ENCODE assay signal across 8 mouse cellular contexts in genomic region chr7:126487052-126487483, GRCm38 (mm10). TPM values are rescaled to one million over a fixed set of nuclear protein-coding genes. Genes with fewer than 3 reads are reported as not detected.
DNase-seq lines count a peak whose midpoint lies in the region; ATAC-seq lines count a peak whose summit lies in the region.

TSS of gene Tufm (plus strand) at chr7:126487361.

- H3K27ac ChIP-seq in embryonic facial prominence, embryonic 14.5 days (replicated peaks; ENCODE audit: low read depth, low read length) = peak within 1 kb of the TSS; percentile 73
- H3K27ac ChIP-seq in kidney, embryonic 14.5 days (ENCODE audit: low read depth, low read length) = peak within 1 kb of the TSS; percentile 44; the same call in 1 of the 2 replicates
- H3K27ac ChIP-seq in limb, embryonic 15.5 days = peak within 1 kb of the TSS; percentile 85

- ATAC-seq in embryonic facial prominence, embryonic 14.5 days (ENCODE audit: low read depth) = peak; percentile 95
- ATAC-seq in kidney, embryonic 14.5 days (ENCODE audit: low FRiP score, low TSS enrichment) = peak; percentile 93
- ATAC-seq in limb, embryonic 15.5 days (ENCODE audit: insufficient number of reproducible peaks, low FRiP score, low TSS enrichment, low read depth) = peak; percentile 91

- H3K4me1 ChIP-seq in embryonic facial prominence, embryonic 14.5 days (ENCODE audit: control insufficient read depth, insufficient read depth, low read length) = peaks cover 6% of the 10 kb centered on the region; the same call in 1 of the 2 replicates
- 0 out of 2 replicates have a peak, but pooled peaks cover 5% of the 10 kb centered on the region for H3K4me1 ChIP-seq in kidney, embryonic 14.5 days (ENCODE audit: control insufficient read depth, insufficient read depth, low read length)
- peaks cover 18% of the 10 kb centered on the region for H3K4me1 ChIP-seq in limb, embryonic 15.5 days

- H3K9me3 ChIP-seq in embryonic facial prominence, embryonic 14.5 days (ENCODE audit: control insufficient read depth, low read length) = no peaks in the 10 kb centered on the region
- no peaks in the 10 kb centered on the region for H3K9me3 ChIP-seq in kidney, embryonic 14.5 days (ENCODE audit: control insufficient read depth, low read length)
- H3K9me3 ChIP-seq in limb, embryonic 15.5 days = no peaks in the 10 kb centered on the region

- no peaks in the 10 kb centered on the region for H3K27me3 ChIP-seq in embryonic facial prominence, embryonic 14.5 days (replicated peaks; ENCODE audit: control insufficient read depth, insufficient read depth, low read length)
- no peaks in the 10 kb centered on the region for H3K27me3 ChIP-seq in kidney, embryonic 14.5 days (ENCODE audit: control insufficient read depth, insufficient read depth, low read length)
- H3K27me3 ChIP-seq in limb, embryonic 15.5 days = no peaks in the 10 kb centered on the region

- peak within 1 kb of the TSS; percentile 63 for H3K4me3 ChIP-seq in embryonic facial prominence, embryonic 14.5 days (ENCODE audit: low read depth, low read length)
- peak within 1 kb of the TSS; percentile 58 for H3K4me3 ChIP-seq in kidney, embryonic 14.5 days (ENCODE audit: low read length)
- H3K4me3 ChIP-seq in limb, embryonic 15.5 days = peak within 1 kb of the TSS; percentile 68

- H3K4me2 ChIP-seq in embryonic facial prominence, embryonic 14.5 days (ENCODE audit: low read depth, low read length) = peak within 1 kb of the TSS; percentile 96
- H3K4me2 ChIP-seq in kidney, embryonic 14.5 days (replicated peaks; ENCODE audit: low read depth, low read length) = peak within 1 kb of the TSS; percentile 92
- H3K4me2 ChIP-seq in limb, embryonic 15.5 days = peak within 1 kb of the TSS; percentile 76

- peaks cover 26% of the 10 kb centered on the region for H3K36me3 ChIP-seq in embryonic facial prominence, embryonic 14.5 days (ENCODE audit: control insufficient read depth, insufficient read depth, low read length)
- peaks cover 34% of the 10 kb centered on the region for H3K36me3 ChIP-seq in kidney, embryonic 14.5 days (ENCODE audit: control insufficient read depth, insufficient read depth, low read length)
- H3K36me3 ChIP-seq in limb, embryonic 15.5 days = peaks cover 29% of the 10 kb centered on the region

- WGBS in embryonic facial prominence, embryonic 14.5 days = 0% methylated on average over 25 of the region's 32 CpGs
- under 1% methylated on average over 32 of the region's 32 CpGs for WGBS in kidney, embryonic 14.5 days
- under 1% methylated on average over 32 of the region's 32 CpGs for WGBS in limb, embryonic 15.5 days

- peak within 1 kb of the TSS; percentile 71 for H3K9ac ChIP-seq in embryonic facial prominence, embryonic 14.5 days (ENCODE audit: low read depth, low read length)
- peak within 1 kb of the TSS; percentile 66 for H3K9ac ChIP-seq in kidney, embryonic 14.5 days (ENCODE audit: low read depth, low read length)
- H3K9ac ChIP-seq in limb, embryonic 15.5 days = peak within 1 kb of the TSS; percentile 75

- peak; percentile 98 for DNase-seq in 3T3-L1 (ENCODE audit: low read depth, low spot score)
- peak; percentile 79 to 91 for DNase-seq in adrenal gland, postnatal 4 days (ENCODE audit: low spot score in 2 of 2)
- peak; percentile 99 for DNase-seq in embryonic facial prominence, embryonic 14.5 days (ENCODE audit: low spot score)
- DNase-seq in heart, adult 8-10 months (ENCODE audit: low spot score) = peak; percentile 98
- DNase-seq in monocyte, adult 2 months (ENCODE audit: low read depth in 1 of 2, low spot score in 2 of 2) = peak; percentile 80 to 81
- peak; percentile 97 for DNase-seq in spleen, postnatal 36 days (ENCODE audit: low spot score in 2 of 2)

RNA-seq across cellular contexts. Expression of gene Tufm, which starts in this region (rescaled TPM):
- 100 to 1,000 TPM; 158 to 166 TPM for total RNA-seq in adrenal gland, postnatal 4 days (2021)
- 127 and 130 TPM in 2 replicates for polyA plus RNA-seq in embryonic facial prominence, embryonic 14.5 days (2014; fragmentation: Nextera tagmentation; extraction: Ambion mirVana)
- 100 to 1,000 TPM; 288 to 326 (median 304) TPM for total RNA-seq in heart, adult 8-10 months (2022)
- polyA plus RNA-seq in kidney, embryonic 14.5 days (2014; fragmentation: Nextera tagmentation; extraction: Ambion mirVana) = 145 and 159 TPM in 2 replicates
- 120 and 130 TPM in 2 replicates for polyA plus RNA-seq in limb, embryonic 15.5 days (2015; fragmentation: Nextera tagmentation; extraction: Ambion mirVana)

Comparison
In these comparisons a context has a peak if more than half of its experiments do, and no peak if none do; other contexts are left out.
1. Peak in every context shown above with its lines: DNase-seq, ATAC-seq, H3K4me3 ChIP-seq and H3K27ac ChIP-seq.